Mouse (Mus musculus) MN1 (cell line): ENCODE measurements around the gene Gm2a.

Experiments
- DNase-seq: peaks from one replicate; pipeline ENCODE4 v3.0.0-alpha.2; 2016; ENCODE audit warnings: low spot score

Gene Gm2a

GRCm38 (mm10) chr11:55131077-55131742, 33.3 kb downstream of the Gm2a start:
- DNase-seq = no peak

GRCm38 (mm10) chr11:55131946-55132345, 34.0 kb downstream of the Gm2a start:
- no peak for DNase-seq

- no peak for DNase-seq
Observed at GRCm38 (mm10) chr11:55133204-55133603, 35.3 kb downstream of the Gm2a start.

- DNase-seq = no peak
Observed at GRCm38 (mm10) chr11:55134407-55134806, 36.5 kb downstream of the Gm2a start.

- no peak for DNase-seq
Observed at GRCm38 (mm10) chr11:55134871-55135270, 37.0 kb downstream of the Gm2a start.

- no peak for DNase-seq
Observed at GRCm38 (mm10) chr11:55136770-55137547, 39.0 kb downstream of the Gm2a start.

GRCm38 (mm10) chr11:55137646-55138045, 39.7 kb downstream of the Gm2a start:
- no peak for DNase-seq

GRCm38 (mm10) chr11:55141502-55141901, 43.6 kb downstream of the Gm2a start:
- no peak for DNase-seq

- DNase-seq = no peak
Observed at GRCm38 (mm10) chr11:55144011-55144410, 46.1 kb downstream of the Gm2a start.

- no peak for DNase-seq
Observed at GRCm38 (mm10) chr11:55146855-55147254, 48.9 kb downstream of the Gm2a start.

GRCm38 (mm10) chr11:55147423-55147822, 49.5 kb downstream of the Gm2a start:
- DNase-seq = no peak

GRCm38 (mm10) chr11:55148461-55148860, 50.5 kb downstream of the Gm2a start:
- no peak for DNase-seq

- no peak for DNase-seq
Observed at GRCm38 (mm10) chr11:55151608-55152007, 53.7 kb downstream of the Gm2a start, which contains the start of gene Slc36a3. TSS of gene Slc36a3 (minus strand) at chr11:55151708.

- DNase-seq = no peak
Observed at GRCm38 (mm10) chr11:55154398-55155069, 56.6 kb downstream of the Gm2a start.

GRCm38 (mm10) chr11:55155070-55155421, 57.1 kb downstream of the Gm2a start:
- no peak for DNase-seq

GRCm38 (mm10) chr11:55158785-55159359, 61.0 kb downstream of the Gm2a start:
- DNase-seq = peak; percentile 77
